Mouse (Mus musculus): Measurements from ENCODE around the gene Hmgcs2.

The Hmgcs2 gene

DNA sequence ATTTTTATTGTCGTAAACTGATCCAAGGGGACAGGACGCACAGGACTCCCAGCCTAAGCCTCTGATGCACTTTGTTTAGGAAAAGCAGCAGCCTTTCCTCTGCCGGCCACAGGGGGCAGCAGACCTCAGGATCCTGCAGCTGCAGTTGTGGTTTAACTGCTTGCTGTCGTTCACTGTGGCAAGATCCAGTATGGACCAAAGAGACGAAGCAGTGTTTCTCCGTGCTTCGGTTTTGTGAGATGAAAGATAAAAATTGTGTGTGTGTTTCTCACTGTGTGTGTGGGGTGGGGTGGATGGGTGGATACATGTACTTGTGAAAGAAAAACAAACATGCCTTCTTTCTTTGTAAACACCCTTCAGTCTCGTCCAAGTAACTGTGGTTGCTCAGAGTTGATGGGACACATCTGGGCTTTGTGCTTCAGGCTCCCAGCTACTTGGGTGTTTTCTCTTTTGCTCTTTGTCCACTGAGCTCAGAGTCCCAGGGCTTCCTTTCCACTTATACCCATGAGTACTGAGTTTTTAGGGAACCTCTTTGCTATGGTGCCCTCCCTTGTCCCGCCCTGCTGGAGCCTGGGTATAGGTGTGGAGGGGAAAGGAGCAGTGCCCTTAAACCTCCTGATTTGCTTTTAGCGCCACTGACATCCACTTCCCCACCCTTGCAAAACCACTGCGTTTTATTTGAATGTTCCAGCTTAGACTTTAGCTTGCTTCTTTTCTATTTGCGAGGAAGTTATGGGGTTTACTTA is 871 bp downstream of the Hmgcs2 start:
- peak; percentile 70 for DNase-seq

DNA sequence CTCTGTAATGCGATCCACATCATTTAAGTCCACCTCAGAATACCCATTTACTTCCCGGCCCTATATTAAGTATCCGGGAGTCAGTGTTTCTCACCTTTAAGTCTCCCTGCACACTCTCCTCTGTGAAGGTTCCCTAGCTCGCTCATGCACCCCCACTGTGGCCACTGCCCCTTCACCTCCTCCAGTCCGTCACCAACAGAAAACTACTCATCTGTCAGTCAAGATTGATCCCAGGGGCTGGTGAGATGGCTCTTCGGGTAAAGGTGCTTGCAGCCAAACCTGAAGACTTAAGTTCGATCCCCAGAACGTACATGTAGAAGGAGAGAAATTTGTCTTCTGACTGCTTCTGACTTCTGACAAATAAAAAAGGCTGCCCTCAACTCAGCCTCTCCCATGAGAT is 2.2 kb downstream of the Hmgcs2 start:
- DNase-seq: no peak

DNA sequence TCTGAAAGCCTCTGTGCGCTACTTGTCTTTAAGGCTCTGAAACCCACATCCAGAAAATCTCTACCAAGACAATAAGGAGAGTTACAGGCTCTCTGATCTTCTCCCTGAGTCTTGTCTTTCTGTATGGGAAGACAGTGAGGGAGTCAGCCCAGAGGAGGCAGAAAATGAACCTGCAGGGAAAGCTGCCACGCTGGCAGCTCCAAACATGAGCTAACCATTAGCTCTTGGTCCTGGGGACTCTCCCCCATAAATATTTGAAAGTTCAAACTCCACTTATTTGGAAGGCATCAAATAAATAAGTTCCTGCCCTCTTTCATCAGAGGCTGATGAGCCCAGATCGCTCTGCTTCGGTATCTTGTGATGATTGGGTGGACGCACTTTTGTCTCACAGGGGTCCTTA is 3.0 kb downstream of the Hmgcs2 start:
- no peak for DNase-seq

DNA sequence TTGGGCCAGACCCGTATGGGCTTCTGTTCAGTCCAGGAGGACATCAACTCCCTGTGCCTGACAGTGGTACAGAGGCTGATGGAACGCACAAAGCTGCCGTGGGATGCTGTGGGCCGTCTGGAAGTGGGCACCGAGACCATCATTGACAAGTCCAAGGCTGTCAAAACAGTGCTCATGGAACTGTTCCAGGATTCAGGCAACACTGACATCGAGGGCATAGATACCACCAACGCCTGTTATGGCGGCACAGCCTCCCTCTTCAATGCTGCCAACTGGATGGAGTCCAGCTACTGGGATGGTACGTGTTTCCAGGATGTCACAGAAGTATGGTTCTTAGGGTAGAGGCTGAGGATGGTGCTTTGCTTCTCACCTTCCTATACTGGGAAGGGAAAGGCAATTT is 10.8 kb downstream of the Hmgcs2 start:
- DNase-seq: no peak

DNA sequence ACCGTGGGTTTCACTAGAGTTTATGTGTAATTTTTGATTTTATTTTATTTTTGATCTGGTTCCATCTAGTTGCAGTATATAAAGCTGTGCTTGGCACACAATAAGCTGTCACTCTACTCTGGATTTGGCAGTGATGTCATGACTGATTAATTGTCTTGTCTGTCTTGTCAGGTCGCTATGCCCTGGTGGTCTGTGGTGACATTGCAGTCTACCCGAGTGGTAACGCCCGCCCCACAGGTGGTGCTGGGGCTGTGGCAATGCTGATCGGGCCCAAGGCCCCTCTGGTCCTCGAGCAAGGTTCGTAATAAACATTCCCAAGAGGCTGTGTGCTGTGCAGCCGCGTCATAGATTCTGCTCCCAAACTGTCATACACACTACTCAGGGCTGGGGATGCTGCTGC is 15.7 kb downstream of the Hmgcs2 start:
- DNase-seq: peak; percentile 20

DNA sequence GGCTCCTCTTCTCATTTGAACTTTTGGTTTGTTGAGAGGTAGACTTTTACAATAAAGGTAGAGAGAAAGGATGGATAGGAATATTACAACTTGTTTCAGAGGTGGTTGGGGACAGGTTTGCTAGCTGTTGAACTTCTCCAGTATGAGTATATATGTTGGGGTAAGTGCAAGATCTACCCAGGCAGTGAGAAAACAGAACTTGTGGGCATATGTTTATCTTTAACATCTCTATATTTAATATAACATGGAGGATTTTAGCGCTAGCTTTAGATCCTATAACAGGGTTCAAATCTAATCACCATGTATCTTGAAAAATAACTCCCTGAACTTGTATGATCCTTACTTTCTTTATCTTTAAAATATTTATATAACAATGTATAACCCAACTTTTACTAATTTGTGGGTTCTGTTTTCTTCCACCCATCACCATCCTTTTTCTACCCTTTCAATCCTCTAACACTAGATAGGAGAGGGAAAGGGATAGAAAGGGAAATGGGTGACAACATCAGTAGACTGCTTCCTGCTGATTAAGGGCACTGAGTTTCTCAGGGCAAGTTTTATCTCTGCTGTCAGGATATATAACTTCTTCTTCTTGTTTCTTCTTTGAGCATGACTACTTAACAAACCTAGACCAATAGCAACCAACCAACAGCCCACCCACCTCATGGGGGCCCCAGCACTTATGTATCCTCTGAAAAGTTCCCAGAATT is 19.3 kb downstream of the Hmgcs2 start:
- no peak for DNase-seq

DNA sequence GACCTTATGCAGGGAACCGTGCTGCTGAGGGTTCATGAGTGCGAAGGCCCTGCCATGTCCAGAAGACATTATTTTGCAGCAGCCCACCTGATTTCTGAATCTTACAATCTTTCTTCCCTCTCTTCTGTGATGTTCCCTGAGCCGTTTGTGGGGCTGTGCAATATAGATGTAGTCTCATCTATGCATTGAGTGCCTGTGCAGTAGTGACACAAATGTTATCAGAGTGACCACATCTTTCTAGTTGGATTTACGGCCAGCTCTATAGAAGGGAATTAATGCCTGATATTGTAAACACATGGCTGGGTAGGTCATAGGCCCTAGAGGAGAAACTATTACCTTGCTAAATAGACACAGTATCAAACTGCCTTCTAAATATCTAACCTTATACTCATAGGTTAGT is 20.0 kb downstream of the Hmgcs2 start:
- DNase-seq: no peak

DNA sequence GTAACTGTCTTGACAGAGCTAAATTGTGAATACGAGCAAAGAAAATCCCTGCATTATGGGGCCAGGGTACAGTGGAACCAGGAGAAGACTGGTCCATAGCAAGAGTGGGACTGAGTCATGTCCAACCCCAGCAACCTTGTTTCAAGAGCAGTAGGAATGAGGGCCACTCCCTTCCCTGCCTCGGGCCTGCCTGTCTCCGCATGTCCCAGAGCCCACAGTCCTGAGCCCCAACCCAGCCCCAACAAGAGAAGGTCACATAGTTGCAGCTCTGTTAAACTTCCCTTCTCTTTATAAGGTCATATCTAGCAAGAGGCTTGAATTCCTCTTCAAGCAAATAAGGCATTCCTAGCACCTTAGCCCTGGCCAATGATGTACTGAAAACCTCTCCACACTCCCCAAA is 21.5 kb downstream of the Hmgcs2 start:
- DNase-seq: no peak

DNA sequence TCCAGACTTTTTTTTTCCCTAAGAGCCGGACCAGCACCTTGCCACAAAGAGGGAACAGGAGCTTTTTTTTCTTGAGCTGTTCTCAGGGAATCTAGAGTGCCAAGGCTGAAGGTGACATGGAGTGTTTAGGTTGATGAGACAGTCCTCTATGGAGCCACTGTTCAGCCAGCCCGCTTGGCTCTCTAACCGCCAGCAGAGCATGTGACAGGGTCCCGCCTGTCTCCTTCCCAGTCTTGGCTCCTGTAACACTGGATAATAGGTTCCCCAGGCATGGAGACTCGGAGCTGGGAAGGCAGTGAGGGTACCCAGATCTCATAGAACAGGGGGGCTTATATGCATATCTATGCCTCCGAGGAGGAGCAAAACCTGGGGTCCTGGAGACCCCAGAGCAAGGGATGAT is 28.4 kb downstream of the Hmgcs2 start:
- no peak for DNase-seq

DNA sequence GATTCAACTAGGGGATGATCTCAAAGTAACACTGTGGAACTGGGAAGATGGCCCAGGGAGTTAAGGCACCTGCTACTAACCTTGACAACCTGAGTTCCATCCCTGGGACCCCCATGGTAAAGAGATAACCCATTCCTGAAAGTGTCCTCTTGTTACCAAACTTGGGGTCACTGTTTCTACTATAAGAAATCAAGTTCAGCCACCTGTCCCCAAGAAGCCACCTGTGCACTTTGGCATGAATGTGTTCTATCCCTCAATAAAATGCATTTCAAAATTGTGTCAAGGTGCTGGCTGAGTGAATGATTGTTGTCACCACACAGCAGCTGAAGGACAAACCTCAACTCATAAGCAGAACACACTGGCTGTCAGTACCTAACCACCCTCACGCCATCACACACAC is 30.2 kb downstream of the Hmgcs2 start:
- DNase-seq: no peak

DNA sequence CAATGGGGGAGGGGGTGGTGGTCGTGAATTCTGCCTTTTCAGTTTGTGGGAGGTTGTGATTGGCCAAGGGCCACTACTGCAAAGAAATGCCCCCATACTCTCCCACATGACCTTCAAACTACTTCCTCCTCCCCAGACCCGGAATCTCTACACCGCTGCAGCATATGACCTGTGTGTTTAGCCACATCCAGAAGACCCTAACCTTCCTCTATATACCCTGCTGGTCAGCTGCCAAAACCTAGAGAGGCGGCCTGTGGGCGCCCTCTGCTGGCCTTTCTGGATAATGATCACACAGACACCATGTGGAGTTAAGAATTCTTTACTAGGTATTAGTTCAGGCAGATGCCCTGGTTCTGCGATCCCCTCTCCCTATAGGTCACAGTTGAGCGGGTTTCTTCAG is 32.6 kb downstream of the Hmgcs2 start:
- DNase-seq: peak; percentile 79

DNA sequence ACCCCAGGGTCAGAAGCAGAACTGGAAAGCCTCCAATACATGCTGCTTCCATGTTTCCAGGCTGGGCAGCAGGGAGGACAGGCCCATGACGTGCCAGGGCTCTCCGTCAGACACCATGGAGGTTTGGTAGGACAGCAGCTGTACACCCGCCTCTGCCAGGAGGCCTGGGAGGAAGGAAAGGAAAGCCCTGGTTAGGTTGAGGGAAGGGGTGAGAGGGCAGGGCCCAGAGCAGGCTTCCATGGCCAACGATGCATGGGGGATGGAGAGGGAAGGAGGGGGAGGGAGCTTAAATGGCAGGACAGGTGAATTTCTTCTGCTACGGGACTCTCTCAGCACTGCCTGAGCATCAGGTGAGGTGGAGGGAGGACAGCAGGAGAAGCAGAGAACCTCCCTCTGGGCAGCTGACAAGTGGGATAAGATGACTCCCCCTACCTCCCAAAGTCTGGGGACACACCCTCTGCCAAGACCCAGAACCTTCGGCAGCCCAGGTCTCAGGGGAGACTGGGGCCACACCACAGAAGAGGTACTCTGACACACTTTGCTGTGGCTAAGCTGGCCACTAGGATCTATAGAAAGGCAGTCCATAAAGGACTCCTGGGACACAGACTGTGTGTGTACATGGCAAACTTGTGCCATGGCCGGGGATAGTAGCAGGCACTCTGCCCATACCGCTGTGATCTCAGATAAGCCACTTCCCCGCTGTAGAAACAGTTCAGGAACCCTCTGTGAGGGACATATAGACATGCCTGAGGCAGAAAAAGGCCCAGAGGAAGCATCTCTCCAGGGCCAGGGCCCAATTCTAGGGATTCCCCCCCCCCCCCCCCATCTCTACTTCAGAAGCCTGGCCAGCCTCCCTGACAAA is 33.3 kb downstream of the Hmgcs2 start:
- no peak for DNase-seq

DNA sequence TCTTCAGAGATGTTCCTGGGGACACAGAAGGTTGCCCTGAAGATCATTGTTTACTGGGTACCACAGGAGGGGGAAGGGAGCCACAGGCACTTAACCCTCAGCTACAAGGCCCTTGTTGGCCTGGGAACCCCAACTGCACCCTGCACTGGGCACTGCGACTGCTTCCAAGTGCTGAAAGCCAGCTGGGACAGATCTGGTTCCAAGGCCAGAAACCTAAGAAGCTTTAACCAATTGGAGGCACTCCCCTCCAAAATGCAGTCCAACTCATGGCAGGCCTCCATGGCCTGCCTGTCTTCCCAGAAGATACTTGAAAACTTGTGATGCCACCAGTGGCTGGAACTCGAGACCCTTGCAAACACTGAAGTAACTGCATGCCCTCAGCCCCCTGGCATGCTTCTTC is 34.9 kb downstream of the Hmgcs2 start:
- DNase-seq: no peak

DNA sequence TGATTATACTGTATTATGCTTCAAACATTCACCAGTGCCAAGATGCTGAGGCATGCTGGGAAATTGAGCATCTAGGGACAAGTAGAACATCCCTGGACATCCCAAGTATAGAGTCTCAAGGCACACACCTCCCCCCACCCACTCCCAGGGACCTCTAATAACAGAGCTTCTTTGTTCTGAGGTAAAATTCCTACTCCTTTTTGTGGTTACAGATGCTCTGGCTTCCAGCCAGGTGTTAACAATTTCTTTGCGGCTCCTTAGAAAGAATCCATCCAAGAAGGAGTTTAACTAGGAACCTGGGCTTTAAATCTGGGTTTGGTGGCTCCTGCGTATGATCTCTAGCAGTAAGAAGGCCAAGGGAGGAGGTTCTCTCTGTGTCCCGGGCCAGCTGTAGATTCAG is 36.9 kb downstream of the Hmgcs2 start:
- DNase-seq: no peak

DNA sequence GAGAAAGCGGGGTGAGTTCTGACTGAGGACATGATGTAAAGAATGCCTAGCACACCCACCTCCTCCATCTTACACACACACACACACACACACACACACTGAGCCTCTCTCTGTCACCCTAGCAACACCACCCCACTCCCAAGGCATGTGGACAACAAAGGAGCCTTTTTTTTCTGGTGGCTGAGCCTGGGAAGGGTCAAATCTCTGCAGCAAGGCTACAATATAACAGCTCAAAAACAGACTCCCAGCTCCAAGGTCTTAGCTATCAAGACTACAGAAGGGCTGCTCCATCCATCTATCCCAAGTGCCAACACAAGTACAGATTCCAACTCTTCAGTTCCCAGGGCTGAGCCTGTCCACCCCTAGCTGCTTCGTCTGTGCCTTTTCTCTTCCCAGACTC is 39.0 kb downstream of the Hmgcs2 start:
- DNase-seq: peak; percentile 78

DNA sequence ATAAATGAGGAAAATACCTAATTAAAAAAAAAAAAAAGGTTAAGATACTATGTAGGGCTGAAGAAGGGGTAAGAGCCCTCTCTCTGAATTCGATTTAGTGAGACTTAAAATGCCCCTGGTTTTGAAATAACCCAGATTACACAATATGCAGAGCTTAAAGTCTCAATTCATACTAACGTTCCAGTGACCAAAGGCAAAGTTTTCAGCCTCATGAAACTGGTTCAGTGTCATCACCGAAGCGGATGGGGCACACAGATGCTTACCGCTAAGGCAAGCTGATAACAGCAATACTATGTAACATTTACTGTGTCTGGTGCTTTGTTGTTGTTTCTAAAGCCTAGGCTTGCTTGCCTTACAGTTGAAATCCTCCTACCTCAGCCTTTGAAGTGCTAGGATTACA is 42.0 kb downstream of the Hmgcs2 start:
- no peak for DNase-seq

DNA sequence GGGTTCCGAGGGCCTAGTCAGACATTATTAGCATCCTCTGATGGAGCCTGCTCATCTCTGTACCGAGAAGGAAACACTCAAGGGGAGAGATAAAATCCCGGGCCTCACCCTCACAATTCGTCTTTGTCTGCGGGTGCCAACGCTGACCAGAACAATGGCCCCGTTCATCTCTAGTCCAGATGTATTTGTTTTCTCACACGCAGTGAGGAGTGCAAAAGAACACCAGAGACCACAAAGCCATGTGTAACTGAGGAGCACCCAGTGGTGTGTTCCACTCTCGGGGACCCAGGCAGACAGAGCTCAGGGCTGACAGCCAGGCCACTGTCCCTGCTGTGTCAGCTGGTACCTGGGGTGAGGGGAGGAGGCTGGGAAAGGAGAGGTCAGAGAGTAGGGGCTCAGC is 44.0 kb downstream of the Hmgcs2 start:
- DNase-seq: peak; percentile 29

DNA sequence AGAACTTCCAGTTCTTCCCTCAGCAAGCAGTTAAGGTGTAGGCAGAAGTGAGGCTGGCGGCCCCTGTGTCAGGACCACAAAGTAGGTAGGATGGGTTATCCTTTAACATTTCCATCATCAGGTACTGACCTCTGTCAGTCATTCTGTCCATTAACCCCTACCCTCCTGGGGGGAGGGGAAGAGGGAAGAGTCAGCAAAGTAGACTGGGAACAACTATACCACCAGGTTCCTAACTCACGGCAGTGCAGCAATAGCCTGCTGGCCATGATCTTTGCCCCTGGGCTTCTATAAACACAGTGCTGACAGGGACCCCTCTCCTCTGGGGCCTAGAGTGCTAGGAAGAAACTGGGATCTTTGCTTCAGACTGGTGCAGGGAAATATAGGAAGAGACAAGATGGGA is 53.8 kb downstream of the Hmgcs2 start:
- DNase-seq: no peak

DNA sequence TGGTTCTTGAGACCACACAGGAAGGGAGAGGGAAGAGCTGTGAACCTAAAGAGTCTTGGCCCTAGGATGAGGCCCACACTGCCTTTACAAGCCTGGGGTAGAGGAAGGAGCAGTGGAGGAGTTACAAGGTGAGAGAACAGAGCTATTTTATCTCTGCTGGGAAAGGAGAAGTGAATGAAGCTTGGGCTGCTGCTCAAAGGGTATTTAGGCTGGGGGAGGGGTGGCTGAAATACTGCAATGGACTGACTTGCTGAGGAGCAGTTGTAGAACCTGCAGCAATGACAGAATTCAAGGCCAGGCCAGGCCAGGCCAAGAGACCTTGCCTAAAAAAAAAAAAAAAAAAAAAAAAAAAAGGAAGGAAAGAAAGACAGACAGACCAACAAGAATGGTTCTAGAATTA is 55.1 kb downstream of the Hmgcs2 start:
- DNase-seq: no peak

DNA sequence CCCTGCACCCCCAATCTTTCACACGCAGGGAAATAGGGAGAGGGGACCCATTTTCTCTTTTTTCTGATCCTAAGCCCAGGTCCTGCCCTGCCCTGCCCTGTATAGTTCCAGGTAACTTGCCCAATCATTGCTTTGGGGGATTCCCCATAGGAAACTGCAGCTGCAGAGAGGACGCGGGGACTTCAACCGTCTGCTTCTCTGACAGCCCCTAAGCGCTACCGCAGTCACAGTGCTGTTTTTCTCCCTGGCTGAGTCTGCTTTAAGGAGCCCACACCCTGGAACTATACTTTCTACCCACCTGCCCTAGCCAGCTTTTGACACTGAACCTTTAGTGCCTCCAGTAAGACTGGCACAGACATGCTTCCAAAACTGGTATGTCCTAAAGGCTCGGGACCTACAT is 55.7 kb downstream of the Hmgcs2 start:
- no peak for DNase-seq

DNA sequence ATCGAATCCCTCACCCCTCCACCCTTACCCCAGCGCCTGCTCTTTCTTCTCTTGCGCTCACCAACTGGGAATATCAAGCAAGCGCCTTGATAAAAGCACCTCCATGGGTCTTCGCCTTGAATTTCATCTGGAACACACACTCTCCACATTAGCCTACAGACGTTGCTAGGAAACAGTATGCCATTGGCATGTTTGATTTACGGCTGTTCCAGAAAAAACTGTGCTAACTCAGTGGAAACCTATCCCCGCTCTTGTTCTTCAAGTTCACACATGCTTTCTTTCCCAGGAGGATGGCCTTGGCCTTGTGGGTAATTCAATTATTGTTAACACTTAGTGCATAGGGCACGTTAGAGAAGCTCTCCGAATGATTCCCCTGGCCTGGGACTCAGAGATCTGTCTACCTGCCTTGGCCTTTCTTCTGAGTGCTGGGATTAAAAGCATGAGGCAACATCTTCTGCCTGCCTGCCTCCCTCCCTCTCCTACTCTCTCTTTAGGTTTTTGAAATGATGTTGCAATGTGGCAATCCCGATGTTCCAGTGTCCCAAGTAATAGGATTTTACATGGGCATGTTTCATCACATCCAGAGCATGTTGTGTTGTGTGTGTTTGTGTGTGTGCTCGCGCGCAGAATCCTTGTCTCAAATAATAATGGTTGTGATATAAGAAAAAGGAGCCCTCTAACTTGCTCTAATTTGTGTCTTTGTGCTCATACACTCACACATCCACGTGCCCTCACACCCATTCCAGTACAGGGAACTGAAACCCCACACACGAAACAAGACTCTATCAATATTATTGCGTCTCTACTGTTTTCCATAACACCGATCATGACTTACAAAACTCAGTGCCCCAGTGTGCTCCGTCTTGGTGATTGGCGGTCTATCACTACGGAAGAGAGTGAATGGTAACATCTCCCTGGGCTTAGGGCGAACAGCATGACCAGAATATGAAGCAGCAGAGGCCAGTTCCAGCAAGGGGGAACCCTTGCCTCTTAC is 56.7 kb downstream of the Hmgcs2 start:
- peak; percentile 35 for DNase-seq

DNA sequence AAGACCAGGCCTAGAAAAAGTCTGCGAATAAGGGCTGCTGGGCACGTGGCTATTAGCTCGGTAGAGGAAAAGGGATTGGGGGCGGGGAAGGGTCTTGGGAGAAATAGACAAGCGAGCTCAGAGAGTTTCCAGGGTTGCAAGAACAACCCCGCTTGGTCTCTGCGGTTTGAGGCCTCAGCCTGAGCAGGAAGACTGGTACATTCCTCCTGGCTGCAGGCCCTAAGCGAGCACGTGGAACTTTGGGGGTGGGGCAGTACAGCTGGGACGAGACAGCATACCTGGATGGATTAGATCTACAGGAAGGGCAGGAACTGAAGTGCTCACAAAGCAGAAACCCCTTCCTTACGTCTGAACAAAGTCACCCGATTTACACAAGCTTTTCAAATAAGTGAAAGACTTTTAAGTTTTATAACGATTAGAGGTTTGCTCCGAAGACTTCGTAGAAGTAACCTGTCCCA is 58.4 kb downstream of the Hmgcs2 start:
- peak; percentile 31 for DNase-seq

Measured in retina, postnatal 1 day (tissue).